Mouse (Mus musculus): ENCODE data around the gene Tpst2.

The Tpst2 gene

GRCm38 (mm10) chr5:112335473-112335872, 59.0 kb downstream of the Tpst2 start:
- DNase-seq (ENCODE audit: low spot score): peak; percentile 79

- DNase-seq (ENCODE audit: low spot score): no peak
These were observed 60.5 kb downstream of the Tpst2 start for GRCm38 (mm10) chr5:112337004-112337403.

GRCm38 (mm10) chr5:112339215-112339614, 62.7 kb downstream of the Tpst2 start:
- peak; percentile 55 for DNase-seq (ENCODE audit: low spot score)

GRCm38 (mm10) chr5:112342463-112343204, 66.1 kb downstream of the Tpst2 start, which contains the start of the genes Srrd and Hps4:
Gene Srrd, minus strand, starts transcription at chr5:112343040.
Gene Hps4, plus strand, starts transcription at chr5:112343083.
- DNase-seq (ENCODE audit: low spot score): peak; percentile 90

- DNase-seq (ENCODE audit: low spot score): peak; percentile 67
These were observed 66.7 kb downstream of the Tpst2 start for GRCm38 (mm10) chr5:112343205-112343595.

GRCm38 (mm10) chr5:112344092-112344960, 67.8 kb downstream of the Tpst2 start:
- DNase-seq (ENCODE audit: low spot score): no peak

GRCm38 (mm10) chr5:112346211-112346965, 69.9 kb downstream of the Tpst2 start:
- peak; percentile 38 for DNase-seq (ENCODE audit: low spot score)

- DNase-seq (ENCODE audit: low spot score): no peak
These were observed 72.7 kb downstream of the Tpst2 start for GRCm38 (mm10) chr5:112349169-112349568.

- no peak for DNase-seq (ENCODE audit: low spot score)
These were observed 79.0 kb downstream of the Tpst2 start for GRCm38 (mm10) chr5:112355493-112355892.

- DNase-seq (ENCODE audit: low spot score): no peak
These were observed 79.4 kb downstream of the Tpst2 start, which contains the start of gene Gm6583 for GRCm38 (mm10) chr5:112355910-112356309. Gene Gm6583, minus strand, starts transcription at chr5:112356033.

- DNase-seq (ENCODE audit: low spot score): no peak
These were observed 79.8 kb downstream of the Tpst2 start for GRCm38 (mm10) chr5:112356322-112356721.

GRCm38 (mm10) chr5:112359520-112359919, 83.0 kb downstream of the Tpst2 start:
- no peak for DNase-seq (ENCODE audit: low spot score)

GRCm38 (mm10) chr5:112360077-112360476, 83.6 kb downstream of the Tpst2 start:
- DNase-seq (ENCODE audit: low spot score): no peak

- DNase-seq (ENCODE audit: low spot score): peak; percentile 70
These were observed 87.8 kb downstream of the Tpst2 start for GRCm38 (mm10) chr5:112364184-112364797.

All from MN1 (cell line).